Mouse (Mus musculus): Measurements from ENCODE around the gene 2510009E07Rik. TPM values are rescaled to one million over a fixed set of nuclear protein-coding genes. Genes with fewer than 3 reads are reported as not detected.

Gene 2510009E07Rik
- polyA plus RNA-seq, 1 experiment, result not detected

GRCm38 (mm10) chr16:21696946-21697345 lies 2.5 kb upstream of the 2510009E07Rik start:
- no peak for TF ChIP-seq GATA1 (IDR thresholded peaks at IDR 0.05; ENCODE audit: low read length)

DNA sequence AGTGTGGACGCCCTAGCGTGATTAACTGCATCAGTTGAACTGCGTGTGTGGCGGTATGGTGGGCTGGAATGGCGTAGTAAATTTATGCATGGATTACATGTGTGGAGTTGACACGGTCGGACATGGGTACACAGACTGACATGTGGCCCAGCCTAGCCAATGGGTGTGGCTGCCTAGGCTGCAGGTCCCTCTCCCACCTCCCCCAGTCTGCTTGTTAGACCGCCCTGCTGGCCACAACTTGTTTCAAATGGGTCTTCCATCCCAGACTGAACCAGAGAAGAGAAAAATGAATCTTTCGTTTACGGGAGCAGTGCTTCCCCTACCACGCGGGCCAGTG lies 745 bp upstream of the 2510009E07Rik start:
- no peak for TF ChIP-seq GATA1 (IDR thresholded peaks at IDR 0.05; ENCODE audit: low read length)

GRCm38 (mm10) chr16:21693981-21694462 lies 443 bp downstream of the 2510009E07Rik start:
- TF ChIP-seq GATA1 (IDR thresholded peaks at IDR 0.05; ENCODE audit: low read length), result no peak

DNA sequence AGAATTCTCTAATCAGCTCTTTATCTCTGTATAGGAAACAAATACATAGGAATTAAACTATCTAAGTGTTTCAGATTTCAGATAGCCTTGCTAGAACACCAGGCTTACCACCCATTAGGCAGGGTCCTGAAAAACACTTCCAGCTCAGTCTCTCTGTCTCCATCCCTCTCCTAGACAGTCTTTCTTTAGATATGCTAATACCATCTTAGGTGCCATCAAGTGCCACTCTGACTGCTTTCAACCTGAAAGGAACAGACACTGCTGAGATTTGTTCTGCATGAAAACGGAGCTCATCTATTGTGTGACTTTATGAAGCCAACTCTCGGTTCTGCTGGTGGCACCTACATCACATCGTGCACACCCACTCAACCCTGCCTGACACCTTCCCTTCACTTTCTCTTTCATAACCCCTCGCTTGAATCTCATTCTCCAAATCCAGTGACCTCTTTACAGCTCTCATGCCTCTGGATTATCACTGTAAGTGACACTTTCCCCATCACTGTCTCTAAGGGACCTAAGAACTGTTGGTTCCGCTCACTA lies 4.2 kb downstream of the 2510009E07Rik start:
- no peak for TF ChIP-seq GATA1 (IDR thresholded peaks at IDR 0.05; ENCODE audit: low read length)

DNA sequence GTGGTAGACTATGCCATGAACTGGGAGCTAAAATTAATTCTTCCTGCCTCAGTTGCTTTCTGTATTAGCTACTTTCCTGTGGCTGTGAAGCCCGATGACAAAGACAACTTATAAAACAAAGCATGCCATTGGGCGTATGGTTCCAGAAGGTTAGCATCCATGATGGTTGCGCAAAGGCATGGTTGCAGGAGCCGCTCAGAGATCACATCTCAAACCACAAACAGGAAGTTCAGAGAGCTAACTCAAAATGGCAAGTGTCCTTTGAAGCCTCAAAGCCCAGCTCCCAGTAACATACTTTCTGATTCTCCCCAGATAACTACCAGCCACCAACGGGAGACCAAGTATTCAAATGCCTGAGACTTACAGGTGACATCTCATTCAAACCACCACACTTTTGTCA lies 5.3 kb downstream of the 2510009E07Rik start:
- TF ChIP-seq GATA1 (IDR thresholded peaks at IDR 0.05; ENCODE audit: low read length), result no peak

DNA sequence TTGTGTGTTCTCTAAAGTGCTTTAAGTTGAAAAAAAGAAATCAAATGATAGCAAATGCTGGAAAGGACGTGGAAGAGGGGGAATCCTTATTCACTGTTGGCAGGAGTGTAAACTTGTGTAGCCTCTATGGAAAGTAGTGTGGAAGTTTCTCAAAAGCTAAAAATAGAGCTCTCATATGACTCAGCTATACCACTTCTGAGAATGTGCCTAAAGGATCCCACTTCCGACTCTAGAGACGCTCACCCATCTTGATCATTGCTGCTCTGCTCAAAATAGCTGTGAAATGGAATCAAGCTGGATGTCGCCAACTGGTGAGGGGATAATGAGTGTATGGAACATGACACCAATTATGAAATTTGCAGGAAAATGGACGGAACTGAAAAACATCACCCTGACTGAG lies 7.1 kb downstream of the 2510009E07Rik start:
- TF ChIP-seq GATA1 (IDR thresholded peaks at IDR 0.05; ENCODE audit: low read length), result no peak

- TF ChIP-seq GATA1 (IDR thresholded peaks at IDR 0.05; ENCODE audit: low read length), result no peak
These were observed 17.7 kb downstream of the 2510009E07Rik start for GRCm38 (mm10) chr16:21676791-21677190.

GRCm38 (mm10) chr16:21671878-21672277 lies 22.6 kb downstream of the 2510009E07Rik start:
- no peak for TF ChIP-seq GATA1 (IDR thresholded peaks at IDR 0.05; ENCODE audit: low read length)

DNA sequence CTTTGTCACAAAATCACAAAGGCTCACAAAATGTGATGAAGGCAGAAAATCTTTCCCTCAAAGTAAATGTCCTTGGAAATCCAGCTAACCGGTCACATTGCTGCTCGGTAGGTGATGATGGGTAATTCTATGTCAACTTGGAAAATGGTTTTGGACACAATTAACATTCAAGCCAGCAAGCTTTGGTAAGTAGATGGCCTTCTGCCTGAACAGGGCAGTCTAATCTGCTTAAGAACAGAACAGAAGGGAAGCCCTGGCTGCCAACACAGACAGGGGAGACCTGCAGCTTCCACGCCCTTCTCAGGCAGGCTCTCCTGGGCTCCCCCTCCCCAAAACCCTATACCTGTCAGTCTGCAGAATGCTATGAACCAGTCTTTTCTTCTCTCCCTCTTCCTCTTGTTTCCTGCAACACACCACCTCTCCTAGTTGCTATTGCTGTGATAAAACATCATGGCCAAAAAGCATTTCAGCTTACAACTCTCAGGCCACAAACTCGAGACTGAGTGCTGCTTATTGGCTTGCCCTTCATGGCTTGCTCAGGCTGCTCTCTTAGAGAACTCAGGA lies 29.0 kb downstream of the 2510009E07Rik start:
- TF ChIP-seq GATA1 (IDR thresholded peaks at IDR 0.05; ENCODE audit: low read length), result no peak

GRCm38 (mm10) chr16:21664633-21665363 lies 29.7 kb downstream of the 2510009E07Rik start:
- no peak for TF ChIP-seq GATA1 (IDR thresholded peaks at IDR 0.05; ENCODE audit: low read length)

DNA sequence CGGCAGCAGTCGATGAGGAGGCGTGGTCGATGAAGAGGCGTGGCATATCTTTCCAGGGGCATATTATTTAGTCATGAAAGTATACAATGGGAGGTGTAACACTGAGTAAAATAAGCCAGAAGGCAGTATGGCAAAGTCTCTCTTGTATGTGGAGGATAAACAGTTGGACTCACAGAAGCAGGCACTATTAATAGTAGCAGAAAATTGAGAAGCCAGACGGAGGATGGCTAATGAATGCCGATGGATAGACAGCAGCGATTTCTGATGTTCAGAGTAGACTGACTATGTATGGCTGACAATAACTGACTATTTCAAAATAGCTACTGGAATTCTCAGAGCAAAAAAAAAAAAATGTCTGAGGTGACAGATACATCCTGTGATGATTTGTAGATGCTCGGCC lies 38.5 kb downstream of the 2510009E07Rik start:
- no peak for TF ChIP-seq GATA1 (IDR thresholded peaks at IDR 0.05; ENCODE audit: low read length)

- no peak for TF ChIP-seq GATA1 (IDR thresholded peaks at IDR 0.05; ENCODE audit: low read length)
These were observed 39.2 kb downstream of the 2510009E07Rik start for GRCm38 (mm10) chr16:21655291-21655690.

- TF ChIP-seq GATA1 (IDR thresholded peaks at IDR 0.05; ENCODE audit: low read length), result no peak
These were observed 40.1 kb downstream of the 2510009E07Rik start for GRCm38 (mm10) chr16:21654384-21654783.

- no peak for TF ChIP-seq GATA1 (IDR thresholded peaks at IDR 0.05; ENCODE audit: low read length)
These were observed 41.3 kb downstream of the 2510009E07Rik start for GRCm38 (mm10) chr16:21653151-21653550.

- TF ChIP-seq GATA1 (IDR thresholded peaks at IDR 0.05; ENCODE audit: low read length), result no peak
These were observed 43.3 kb downstream of the 2510009E07Rik start for GRCm38 (mm10) chr16:21651161-21651560.

DNA sequence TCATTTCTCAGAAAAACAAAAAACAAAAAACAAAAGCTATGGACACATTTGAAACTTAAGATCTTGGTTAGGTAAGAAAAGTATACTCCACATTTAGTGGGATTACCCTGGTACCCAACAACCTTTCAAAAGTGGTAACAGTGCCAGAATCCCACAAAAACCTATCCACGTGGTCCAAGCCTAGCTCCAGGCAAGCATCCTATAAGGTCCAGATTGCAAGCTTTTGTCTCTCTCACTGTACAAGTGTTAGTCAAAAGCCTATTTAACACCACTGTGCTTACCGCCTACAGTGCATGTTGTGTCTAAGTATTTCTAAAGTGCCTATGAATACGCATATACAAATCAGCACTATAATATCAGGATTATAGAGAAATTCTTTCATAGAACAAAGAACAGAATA lies 44.2 kb downstream of the 2510009E07Rik start:
- no peak for TF ChIP-seq GATA1 (IDR thresholded peaks at IDR 0.05; ENCODE audit: low read length)

DNA sequence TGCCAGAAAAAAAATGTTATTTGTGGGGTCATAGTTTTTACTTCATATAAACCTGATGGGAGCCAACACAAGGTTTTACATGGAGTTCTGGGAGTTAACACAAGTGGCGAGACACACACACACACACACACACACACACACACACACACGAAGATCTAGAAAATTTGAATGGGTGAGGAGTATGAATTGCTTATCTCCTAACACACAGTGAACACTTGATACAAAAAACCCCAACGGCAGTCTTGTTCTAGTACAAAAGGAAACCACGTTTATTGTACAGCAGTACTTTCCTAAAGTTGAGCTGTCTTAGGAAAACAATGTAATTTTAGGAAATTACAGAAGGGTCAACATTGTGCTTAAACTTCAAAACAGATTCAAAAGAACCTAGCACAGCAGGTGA lies 45.7 kb downstream of the 2510009E07Rik start:
- no peak for TF ChIP-seq GATA1 (IDR thresholded peaks at IDR 0.05; ENCODE audit: low read length)

Data from G1E-ER4 (cell line).